ENCODE assay signal across 8 mouse cellular contexts in genomic region chr10:81176466-81177271, GRCm38 (mm10). TPM values are rescaled to one million over a fixed set of nuclear protein-coding genes. Genes with fewer than 3 reads are reported as not detected.
A peak's percentile ranks its signal among the peaks of the same experiment; 100 is the strongest.
DNase-seq lines count a peak whose midpoint lies in the region; ATAC-seq and TF ChIP-seq lines count a peak whose summit lies in the region.

Eef2 (plus strand) TSS chr10:81176631.

- H3K9me3 ChIP-seq in hindbrain, embryonic 11.5 days (ENCODE audit: control insufficient read depth, low read length): no peaks in the 10 kb centered on the region
- H3K9me3 ChIP-seq in lung, postnatal 0 days (ENCODE audit: low read length): no peaks in the 10 kb centered on the region

- TF ChIP-seq CTCF in lung, postnatal 0 days (IDR thresholded peaks at IDR 0.05): no peak

- peak; percentile 100 for DNase-seq in NIH3T3 (ENCODE audit: low read depth)
- peak; percentile 99 for DNase-seq in cerebellum, adult 9-11 months
- peak; percentile 97 to 99 for DNase-seq in frontal cortex, postnatal 10 days (ENCODE audit: low spot score in 2 of 2)
- peak; percentile 99 for DNase-seq in hindbrain, embryonic 11.5 days (ENCODE audit: low spot score)
- DNase-seq in layer of hippocampus, postnatal 10 days (ENCODE audit: low spot score in 2 of 2): peak; percentile 99 to 100
- peak; percentile 98 for DNase-seq in lung, postnatal 0 days (ENCODE audit: low spot score)
- peak; percentile 99 for DNase-seq in ovary, postnatal 10 days (ENCODE audit: low spot score)
- peak; percentile 98 for DNase-seq in thymus, postnatal 0 days (ENCODE audit: low spot score)

- peak; percentile 81 for ATAC-seq in hindbrain, embryonic 11.5 days (ENCODE audit: low FRiP score)
- ATAC-seq in lung, postnatal 0 days: peak; percentile 85

- H3K27me3 ChIP-seq in hindbrain, embryonic 11.5 days (ENCODE audit: control insufficient read depth, insufficient read depth, low read length): no peaks in the 10 kb centered on the region
- no peaks in the 10 kb centered on the region for H3K27me3 ChIP-seq in lung, postnatal 0 days (replicated peaks; ENCODE audit: insufficient read depth, low read length)

- H3K9ac ChIP-seq in hindbrain, embryonic 11.5 days (ENCODE audit: low read depth, low read length): peak within 1 kb of the TSS; percentile 93
- H3K9ac ChIP-seq in lung, postnatal 0 days (replicated peaks; ENCODE audit: low read depth): peak within 1 kb of the TSS; percentile 97

- H3K27ac ChIP-seq in hindbrain, embryonic 11.5 days (ENCODE audit: low read depth, low read length): peak within 1 kb of the TSS; percentile 85
- peak within 1 kb of the TSS; percentile 93 for H3K27ac ChIP-seq in lung, postnatal 0 days (ENCODE audit: low read length)

- peak; percentile 1; the same call in 1 of the 2 replicates for TF ChIP-seq EP300 in lung, postnatal 0 days (IDR thresholded peaks at IDR 0.05)

- H3K4me2 ChIP-seq in hindbrain, embryonic 11.5 days (replicated peaks; ENCODE audit: low read depth, low read length): peak within 1 kb of the TSS; percentile 92
- peak within 1 kb of the TSS; percentile 77 for H3K4me2 ChIP-seq in lung, postnatal 0 days (replicated peaks; ENCODE audit: low read depth, low read length)

- H3K4me3 ChIP-seq in hindbrain, embryonic 11.5 days (ENCODE audit: low read depth, low read length): peak within 1 kb of the TSS; percentile 84
- peak within 1 kb of the TSS; percentile 82 for H3K4me3 ChIP-seq in lung, postnatal 0 days (ENCODE audit: low read depth, low read length)

- H3K4me1 ChIP-seq in hindbrain, embryonic 11.5 days (replicated peaks; ENCODE audit: control insufficient read depth, insufficient read depth, low read length): peaks cover 14% of the 10 kb centered on the region
- H3K4me1 ChIP-seq in lung, postnatal 0 days (ENCODE audit: insufficient read depth, low read depth, low read length): peaks cover 5% of the 10 kb centered on the region; the same call in 1 of the 2 replicates

- WGBS in hindbrain, embryonic 11.5 days: under 1% methylated on average over 77 of the region's 77 CpGs
- whole genome bisulfite sequencing in lung, postnatal 0 days: under 1% methylated on average over 76 of the region's 77 CpGs

- peaks cover 40% of the 10 kb centered on the region for H3K36me3 ChIP-seq in hindbrain, embryonic 11.5 days (ENCODE audit: control insufficient read depth, insufficient read depth, low read length)
- H3K36me3 ChIP-seq in lung, postnatal 0 days (ENCODE audit: insufficient read depth, low read length): peaks cover 42% of the 10 kb centered on the region

RNA-seq across cellular contexts. Expression of gene Eef2, which starts in this region (rescaled TPM):
- 380 and 413 TPM in 2 replicates for polyA plus RNA-seq in hindbrain, embryonic 11.5 days (2014; fragmentation: Nextera tagmentation; extraction: Ambion mirVana)
- 1,000 to 10,000 TPM; 1,075 to 1,131 TPM for total RNA-seq in layer of hippocampus, postnatal 10 days (2021)
- 509 and 537 TPM in 2 replicates for polyA plus RNA-seq in lung, postnatal 0 days (2015; fragmentation: Nextera tagmentation; extraction: Ambion mirVana)
- polyA plus RNA-seq in thymus, postnatal 0 days (2015; fragmentation: Nextera tagmentation; extraction: Ambion mirVana): 612 and 638 TPM in 2 replicates

Comparison
In these comparisons a context has a peak if more than half of its experiments do, and no peak if none do; other contexts are left out.
1. Peak in every context shown above with its lines: DNase-seq, ATAC-seq, H3K4me3 ChIP-seq and H3K27ac ChIP-seq.